Mouse (Mus musculus): ENCODE data around the gene Esr1. TPM values are rescaled to one million over a fixed set of nuclear protein-coding genes. Genes with fewer than 3 reads are reported as not detected.

The Esr1 gene
- polyA plus RNA-seq, 2 experiments: 0.06 to 0.29 TPM

DNA sequence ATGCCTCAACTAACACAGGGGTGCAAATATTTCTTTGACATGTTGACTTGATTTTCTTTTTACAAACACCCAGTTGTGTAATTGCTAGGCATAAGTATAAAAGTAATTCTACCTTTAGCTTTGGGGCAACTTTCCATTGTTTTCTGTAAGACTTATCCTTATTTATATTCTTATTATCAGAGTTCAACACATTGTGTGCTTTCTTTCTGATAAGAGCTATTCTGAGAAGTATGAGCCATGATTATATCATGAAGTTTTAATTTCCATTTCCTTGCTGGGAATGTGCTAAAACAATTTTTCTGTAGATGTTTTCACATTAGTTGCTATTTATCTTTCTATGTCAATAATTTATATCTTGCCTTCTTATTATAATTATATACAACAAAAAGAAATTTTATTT, 17.9 kb downstream of the Esr1 start:
- Histone ChIP-seq H3K27me3 (ENCODE audit: control insufficient read depth, insufficient read depth, low read length) (no peaks in the 10 kb centered on the region), H3K4me2 (ENCODE audit: low read depth) (no peak overlapping the region), H3K4me3 (ENCODE audit: insufficient read depth in 1 of 2, low read depth in 2 of 2, low read length in 2 of 2) (no peak overlapping the region), H3K27ac (no peak overlapping the region), H3K36me3 (replicated peaks; ENCODE audit: control insufficient read depth, insufficient read depth, low read depth) (no peaks in the 10 kb centered on the region), H3K9me3 (ENCODE audit: control insufficient read depth, low read length) (no peaks in the 10 kb centered on the region), H3K4me1 (replicated peaks; ENCODE audit: control insufficient read depth in 2 of 2, insufficient read depth in 2 of 2, low read length in 1 of 2) (no peaks in the 10 kb centered on the region), H3K9ac (replicated peaks) (no peak overlapping the region)
- TF ChIP-seq CTCF (IDR thresholded peaks at IDR 0.05; ENCODE audit: low read depth) (no peak), EP300 (IDR thresholded peaks at IDR 0.05; ENCODE audit: low read depth) (no peak)
- no peak for DNase-seq (ENCODE audit: low read depth in 3 of 3, low spot score in 3 of 3)
- ATAC-seq (ENCODE audit: insufficient read depth): no peak

DNA sequence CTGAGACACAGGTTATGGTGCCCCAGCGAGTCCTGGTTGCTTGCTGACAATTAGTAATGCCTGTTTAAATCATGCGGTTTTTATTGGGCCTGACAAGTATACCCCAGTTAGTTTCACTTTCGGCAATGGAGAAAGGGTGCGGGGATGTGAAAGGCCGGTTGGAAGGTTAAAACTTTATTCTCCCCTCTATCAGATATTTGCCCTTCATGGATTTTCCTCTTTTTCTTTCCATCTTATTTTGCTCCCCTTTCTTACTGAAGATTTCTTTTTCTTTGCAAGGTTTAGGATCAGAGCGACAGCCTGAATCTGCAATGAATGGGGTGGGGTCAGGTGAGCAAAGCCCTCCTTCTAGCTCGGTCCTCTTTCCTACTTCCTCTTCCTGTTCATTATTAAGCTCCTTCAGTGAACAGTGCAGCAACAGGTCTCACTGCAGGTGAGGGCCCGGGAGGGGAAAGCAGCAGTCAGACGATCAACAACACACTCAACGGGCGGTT, 20.9 kb downstream of the Esr1 start:
- TF ChIP-seq CTCF (IDR thresholded peaks at IDR 0.05; ENCODE audit: low read depth): no peak
- no peak for TF ChIP-seq EP300 (IDR thresholded peaks at IDR 0.05; ENCODE audit: low read depth)
- Histone ChIP-seq H3K36me3 (replicated peaks; ENCODE audit: control insufficient read depth, insufficient read depth, low read depth) (no peaks in the 10 kb centered on the region), H3K4me1 (replicated peaks; ENCODE audit: control insufficient read depth in 2 of 2, insufficient read depth in 2 of 2, low read length in 1 of 2) (no peaks in the 10 kb centered on the region), H3K27me3 (ENCODE audit: control insufficient read depth, insufficient read depth, low read length) (no peaks in the 10 kb centered on the region), H3K9ac (replicated peaks) (no peak overlapping the region), H3K27ac (no peak overlapping the region), H3K4me2 (ENCODE audit: low read depth) (no peak overlapping the region), H3K4me3 (ENCODE audit: insufficient read depth in 1 of 2, low read depth in 2 of 2, low read length in 2 of 2) (no peak overlapping the region), H3K9me3 (ENCODE audit: control insufficient read depth, low read length) (no peaks in the 10 kb centered on the region)
- DNase-seq (ENCODE audit: low read depth in 3 of 3, low spot score in 3 of 3) (no peak), ATAC-seq (ENCODE audit: insufficient read depth) (no peak)
- 66% methylated on average over 11 of the region's 11 CpGs for WGBS (ENCODE audit: insufficient replicate concordance)

DNA sequence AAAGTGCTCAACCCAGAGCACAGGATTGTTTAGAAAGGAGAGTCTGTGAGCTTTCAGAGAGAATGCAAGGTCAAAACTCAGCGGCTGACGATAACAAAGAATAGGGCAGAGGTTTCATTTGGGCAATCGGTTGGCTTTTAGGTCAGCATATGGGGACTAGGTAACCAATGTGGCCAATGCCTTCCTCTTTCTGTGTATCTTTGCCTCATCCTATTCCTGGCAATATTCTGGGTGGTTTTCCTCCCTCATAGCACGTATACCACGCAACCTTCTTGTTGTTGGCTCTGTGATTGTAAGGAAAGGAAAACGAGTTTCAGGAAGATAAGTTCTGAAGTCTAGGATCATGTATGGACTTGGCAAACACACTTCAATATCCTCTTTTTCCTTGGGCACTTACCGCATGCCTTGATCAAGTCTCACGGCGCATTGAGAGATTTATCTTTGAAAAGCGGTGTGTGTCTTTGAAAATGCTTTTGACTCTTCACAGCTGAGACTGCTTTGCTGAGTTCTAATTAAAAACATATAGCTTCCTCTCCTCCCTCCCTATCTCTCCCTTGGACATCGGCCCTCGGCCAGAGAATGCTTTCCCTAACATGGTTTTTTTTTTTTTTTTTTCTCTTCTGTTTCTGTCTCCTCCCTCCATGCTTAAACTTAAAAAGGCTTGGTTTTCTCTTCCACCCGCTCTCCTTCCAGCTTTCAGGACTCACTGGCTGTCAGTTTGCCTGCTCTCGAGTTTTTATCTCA, 22.1 kb downstream of the Esr1 start:
- H3K4me1 ChIP-seq (replicated peaks; ENCODE audit: control insufficient read depth in 2 of 2, insufficient read depth in 2 of 2, low read length in 1 of 2): no peaks in the 10 kb centered on the region
- no peak overlapping the region for H3K4me2 ChIP-seq (ENCODE audit: low read depth)
- 59% methylated on average over 14 of the region's 14 CpGs for WGBS (ENCODE audit: insufficient replicate concordance)
- no peak for DNase-seq (ENCODE audit: low read depth in 3 of 3, low spot score in 3 of 3)
- no peak for ATAC-seq (ENCODE audit: insufficient read depth)
- H3K27me3 ChIP-seq (ENCODE audit: control insufficient read depth, insufficient read depth, low read length): no peaks in the 10 kb centered on the region
- no peaks in the 10 kb centered on the region for H3K9me3 ChIP-seq (ENCODE audit: control insufficient read depth, low read length)
- no peak overlapping the region for H3K27ac ChIP-seq
- no peak overlapping the region for H3K4me3 ChIP-seq (ENCODE audit: insufficient read depth in 1 of 2, low read depth in 2 of 2, low read length in 2 of 2)
- no peaks in the 10 kb centered on the region for H3K36me3 ChIP-seq (replicated peaks; ENCODE audit: control insufficient read depth, insufficient read depth, low read depth)
- no peak overlapping the region for H3K9ac ChIP-seq (replicated peaks)
- TF ChIP-seq EP300 (IDR thresholded peaks at IDR 0.05; ENCODE audit: low read depth) (no peak), CTCF (IDR thresholded peaks at IDR 0.05; ENCODE audit: low read depth) (no peak)

DNA sequence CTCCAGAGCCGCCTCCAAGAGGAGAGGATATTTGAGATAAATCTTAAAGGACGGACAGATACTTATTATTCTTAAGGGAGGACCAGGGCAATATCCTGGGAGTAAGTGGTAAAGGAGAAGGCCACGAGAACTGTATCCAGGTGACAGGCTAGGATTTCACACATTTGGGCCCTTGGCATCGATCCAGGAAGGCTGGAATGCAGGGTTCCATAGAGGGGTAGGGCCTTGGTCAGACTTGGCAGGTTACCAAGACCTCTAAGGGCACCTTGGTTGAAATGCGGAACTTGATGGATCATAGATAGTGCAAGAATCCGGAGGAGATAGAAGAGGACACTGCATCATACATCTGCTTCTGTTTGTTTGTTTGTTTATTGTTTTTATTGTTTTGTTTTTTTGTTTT, 24.3 kb downstream of the Esr1 start:
- H3K9me3 ChIP-seq (ENCODE audit: control insufficient read depth, low read length): no peaks in the 10 kb centered on the region
- H3K4me2 ChIP-seq (ENCODE audit: low read depth): no peak overlapping the region
- no peaks in the 10 kb centered on the region for H3K36me3 ChIP-seq (replicated peaks; ENCODE audit: control insufficient read depth, insufficient read depth, low read depth)
- H3K27me3 ChIP-seq (ENCODE audit: control insufficient read depth, insufficient read depth, low read length): no peaks in the 10 kb centered on the region
- H3K4me1 ChIP-seq (replicated peaks; ENCODE audit: control insufficient read depth in 2 of 2, insufficient read depth in 2 of 2, low read length in 1 of 2): no peaks in the 10 kb centered on the region
- 62% methylated on average over 6 of the region's 6 CpGs for WGBS (ENCODE audit: insufficient replicate concordance)
- no peak overlapping the region for H3K27ac ChIP-seq
- no peak overlapping the region for H3K4me3 ChIP-seq (ENCODE audit: insufficient read depth in 1 of 2, low read depth in 2 of 2, low read length in 2 of 2)
- TF ChIP-seq EP300 (IDR thresholded peaks at IDR 0.05; ENCODE audit: low read depth) (no peak), CTCF (IDR thresholded peaks at IDR 0.05; ENCODE audit: low read depth) (no peak)
- no peak for ATAC-seq (ENCODE audit: insufficient read depth)
- H3K9ac ChIP-seq (replicated peaks): no peak overlapping the region
- DNase-seq (ENCODE audit: low read depth in 3 of 3, low spot score in 3 of 3): no peak

DNA sequence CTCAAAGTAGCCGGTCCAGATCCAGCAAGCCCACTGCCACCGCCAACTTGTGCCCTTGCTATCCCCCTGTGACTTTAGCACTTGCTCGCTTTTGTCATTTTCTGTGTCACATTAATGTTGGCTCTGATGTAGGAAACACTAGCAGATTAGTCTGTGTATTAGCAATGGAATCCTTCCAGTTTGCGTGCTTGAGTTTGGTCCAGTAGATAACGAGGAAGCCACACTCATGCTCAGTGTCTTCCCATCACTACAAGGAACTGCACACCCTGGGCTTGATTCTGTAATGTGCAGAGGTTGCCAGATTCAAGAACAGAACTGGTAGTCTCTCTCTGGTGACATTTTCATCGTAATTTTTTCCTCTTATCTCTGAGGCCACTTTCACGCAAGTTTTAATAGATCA, 34.7 kb downstream of the Esr1 start:
- TF ChIP-seq EP300 (IDR thresholded peaks at IDR 0.05; ENCODE audit: low read depth) (no peak), CTCF (IDR thresholded peaks at IDR 0.05; ENCODE audit: low read depth) (no peak)
- DNase-seq (ENCODE audit: low read depth in 3 of 3, low spot score in 3 of 3) (no peak), ATAC-seq (ENCODE audit: insufficient read depth) (no peak)
- H3K27ac ChIP-seq: no peak overlapping the region
- no peak overlapping the region for H3K4me2 ChIP-seq (ENCODE audit: low read depth)
- no peaks in the 10 kb centered on the region for H3K36me3 ChIP-seq (replicated peaks; ENCODE audit: control insufficient read depth, insufficient read depth, low read depth)
- 64% methylated on average over 7 of the region's 7 CpGs for WGBS (ENCODE audit: insufficient replicate concordance)
- no peak overlapping the region for H3K4me3 ChIP-seq (ENCODE audit: insufficient read depth in 1 of 2, low read depth in 2 of 2, low read length in 2 of 2)
- no peaks in the 10 kb centered on the region for H3K4me1 ChIP-seq (replicated peaks; ENCODE audit: control insufficient read depth in 2 of 2, insufficient read depth in 2 of 2, low read length in 1 of 2)
- H3K9me3 ChIP-seq (ENCODE audit: control insufficient read depth, low read length): no peaks in the 10 kb centered on the region
- H3K27me3 ChIP-seq (ENCODE audit: control insufficient read depth, insufficient read depth, low read length): no peaks in the 10 kb centered on the region
- H3K9ac ChIP-seq (replicated peaks): no peak overlapping the region
